Mouse (Mus musculus) left cerebral cortex, adult 6 months (tissue): ENCODE results near the gene Gpr27. TPM values are rescaled to one million over a fixed set of nuclear protein-coding genes. Genes with fewer than 3 reads are reported as not detected.

Source experiments
- long read RNA-seq, 2 experiments: library from polyadenylated mRNA; unstranded; transcript quantifications; one replicate each; pipeline ENCODE4 v2.0.0; 2019 to 2020
- polyA plus RNA-seq: library from polyadenylated mRNA; unstranded; fragments of <200 nt; fragmentation: Nextera tagmentation; gene quantifications from 2 replicates; pipeline ENCODE4 v1.2.3, GENCODE M21; 2021

Gpr27 gene
- polyA plus RNA-seq, result 8.2 and 15.1 TPM in 2 replicates
- long read RNA-seq, experiment 1, transcript Gpr27-201 (1 exons, 2,388 nt), result major isoform, 53 of 53 reads
- long read RNA-seq, experiment 1, partial matches to known transcripts, result 0 of 53 reads
- long read RNA-seq, experiment 1, other reads (novel, unspliced or antisense), result 0 of 53 reads
- long read RNA-seq, experiment 2, transcript Gpr27-201 (1 exons, 2,388 nt), result major isoform, 10 of 10 reads
- long read RNA-seq, experiment 2, partial matches to known transcripts, result 0 of 10 reads
- long read RNA-seq, experiment 2, other reads (novel, unspliced or antisense), result 0 of 10 reads

DNA sequence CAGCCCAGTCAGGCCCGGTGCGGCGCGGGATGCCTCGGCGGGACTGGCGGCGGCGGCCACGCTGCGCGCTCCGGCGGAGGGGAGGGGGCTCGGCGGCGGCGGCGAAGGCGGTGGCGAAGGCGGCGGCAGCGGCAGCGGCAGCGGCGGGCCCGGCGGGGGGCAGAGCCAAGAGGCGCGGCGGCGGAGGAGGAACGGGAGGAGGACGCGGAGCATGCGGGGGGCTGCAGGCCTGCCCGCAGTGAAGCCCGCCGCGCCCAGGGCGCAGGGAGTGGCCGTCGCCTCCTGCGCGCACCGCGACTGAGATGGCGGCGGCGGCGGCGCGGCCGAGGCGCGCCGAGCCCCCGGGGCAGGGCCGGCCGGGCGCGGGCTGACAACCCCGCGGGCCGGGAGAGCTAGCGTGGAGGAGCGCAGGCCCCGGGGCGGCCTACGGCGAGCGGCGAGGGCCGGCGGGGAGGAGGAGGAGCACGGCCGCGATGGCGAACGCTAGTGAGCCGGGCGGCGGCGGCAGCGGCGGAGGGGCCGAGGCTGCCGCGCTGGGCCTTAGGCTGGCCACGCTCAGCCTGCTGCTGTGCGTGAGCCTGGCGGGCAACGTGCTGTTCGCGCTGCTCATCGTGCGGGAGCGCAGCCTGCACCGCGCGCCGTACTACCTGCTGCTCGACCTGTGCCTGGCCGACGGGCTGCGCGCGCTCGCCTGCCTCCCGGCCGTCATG lies at the start of gene Gpr27:
TSS of gene Gpr27 (plus strand) at position 474 of the 710 bp plus-strand sequence.

DNA sequence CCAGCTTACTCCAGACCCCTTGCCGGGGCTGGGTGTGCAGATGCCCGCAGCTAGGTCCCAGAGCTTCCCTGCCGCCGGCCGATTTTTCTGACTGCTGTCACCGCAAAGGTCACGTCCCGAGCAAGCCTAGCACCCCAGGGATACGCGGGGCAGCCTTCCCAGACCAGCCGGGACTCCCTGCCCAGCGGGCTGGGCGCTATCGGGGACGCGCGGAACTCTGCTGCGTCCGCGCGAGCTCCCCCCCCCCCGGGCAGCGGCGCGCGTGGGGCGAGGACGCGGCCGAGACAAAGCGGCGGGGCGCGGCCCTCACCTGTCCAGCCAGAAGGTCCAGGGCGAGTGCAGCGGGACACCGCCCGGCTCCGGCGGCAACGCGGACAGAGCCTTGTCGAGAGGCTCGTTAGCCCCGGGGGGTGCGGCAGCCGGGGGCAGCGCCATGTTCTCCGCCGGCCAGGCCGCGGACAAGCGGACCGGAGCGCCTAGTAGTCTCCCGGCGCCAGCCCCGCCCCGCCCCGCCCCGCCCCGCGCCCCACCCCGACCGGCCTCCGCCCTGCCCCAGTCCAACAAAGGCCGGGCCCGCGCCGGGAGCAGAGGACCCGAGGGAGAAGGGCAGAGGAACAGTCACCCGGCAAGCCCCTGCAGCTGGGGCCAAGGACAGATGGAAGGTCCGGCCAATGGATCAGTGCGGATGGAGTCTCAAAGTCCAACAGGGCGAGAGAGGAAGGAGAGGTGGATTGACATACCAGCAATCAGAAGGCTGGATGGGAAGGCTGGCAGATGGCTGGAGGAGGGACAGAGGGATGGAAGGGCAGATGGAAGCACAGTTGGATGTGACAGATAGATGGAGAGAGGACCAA lies 25.9 kb upstream of the Gpr27 start, which contains the start of the genes Eif4e3 and Gm20696:
TSS of gene Eif4e3 (minus strand) at position 454 of the 854 bp plus-strand sequence.
TSS of gene Gm20696 (minus strand) at position 480 of the 854 bp plus-strand sequence.

GRCm38 (mm10) chr6:99725971-99726561 lies 33.6 kb downstream of the Gpr27 start, which contains the start of gene Prok2:
Prok2 (minus strand) TSS chr6:99726392.

Other genes with a start within 250 kb of the Gpr27 start
- 34.8 and 61.0 TPM in 2 replicates for gene Foxp1, start 170.0 kb upstream of the Gpr27 start, polyA plus RNA-seq
- 6.3 and 9.2 TPM in 2 replicates for gene Eif4e3, start 25.9 kb upstream of the Gpr27 start, polyA plus RNA-seq
- 0.49 and 1.0 TPM in 2 replicates for gene Gm20696, start 25.9 kb upstream of the Gpr27 start, polyA plus RNA-seq
- gene Prok2, start 33.7 kb downstream of the Gpr27 start, polyA plus RNA-seq, result 0.23 and 0.34 TPM in 2 replicates